Mouse (Mus musculus) myocyte (in vitro differentiated cells): ENCODE measurements around the gene Nptxr. TPM values are rescaled to one million over a fixed set of nuclear protein-coding genes. Genes with fewer than 3 reads are reported as not detected.
A peak's percentile ranks its signal among the peaks of the same experiment; 100 is the strongest.

Experiments used
- H3K27me3 ChIP-seq: one replicate; pipeline ENCODE4 v1.6.1; 2011; ENCODE audit not compliant: control insufficient read depth, insufficient read depth, insufficient read length
- H3K36me3 ChIP-seq: one replicate; pipeline ENCODE4 v1.6.1; 2011; ENCODE audit not compliant: control insufficient read depth, insufficient read depth
- H3K4me2 ChIP-seq: one replicate; pipeline ENCODE4 v1.6.1; 2011; ENCODE audit warnings: low read depth, control low read depth
- H3K4me3 ChIP-seq: one replicate; pipeline ENCODE4 v1.5.1; 2011; ENCODE audit warnings: mild to moderate bottlenecking, control low read depth, moderate library complexity
- H3K79me2 ChIP-seq: one replicate; pipeline ENCODE4 v1.6.1; 2011; ENCODE audit not compliant: control insufficient read depth, insufficient read depth
- H3ac ChIP-seq: one replicate; pipeline ENCODE4 v1.6.1; 2011; ENCODE audit not compliant: control insufficient read depth, insufficient read length
- CEBPB ChIP-seq: IDR thresholded peaks from 2 replicates; pipeline ENCODE4 v1.6.1; 2011; ENCODE audit warnings: mild to moderate bottlenecking, moderate library complexity; ENCODE audit not compliant: poor library complexity, insufficient read depth, severe bottlenecking
- E2F4 ChIP-seq: IDR thresholded peaks from one replicate; pipeline ENCODE4 v1.6.1; 2011; ENCODE audit warnings: mild to moderate bottlenecking, control low read depth, moderate library complexity; ENCODE audit not compliant: insufficient read depth
- MAX ChIP-seq: IDR thresholded peaks from one replicate; pipeline ENCODE4 v1.6.1; 2011; ENCODE audit warnings: low read depth, mild to moderate bottlenecking, control low read depth
- MYOD1 ChIP-seq, 3 experiments: IDR thresholded peaks; one replicate each; pipeline ENCODE4 v1.6.1; 2011; ENCODE audit warnings: control low read depth in 2 of 3, low read depth in 2 of 3, mild to moderate bottlenecking in 2 of 3, moderate library complexity in 1 of 3; ENCODE audit not compliant: insufficient read length in 2 of 3, control insufficient read depth in 1 of 3
- MYOG ChIP-seq, 3 experiments: IDR thresholded peaks; one replicate each; pipeline ENCODE4 v1.6.1; 2011; ENCODE audit warnings: control low read depth in 2 of 3, low read depth in 2 of 3, mild to moderate bottlenecking in 2 of 3; ENCODE audit not compliant: insufficient read length in 2 of 3, control insufficient read depth in 1 of 3, insufficient read depth in 1 of 3
- POLR2A ChIP-seq: IDR thresholded peaks from one replicate; pipeline ENCODE4 v1.6.1; 2011; ENCODE audit warnings: low read depth, mild to moderate bottlenecking, control low read depth, moderate library complexity; ENCODE audit not compliant: insufficient read length
- POLR2AphosphoS2 ChIP-seq: IDR thresholded peaks from one replicate; pipeline ENCODE4 v1.6.1; 2011; ENCODE audit warnings: low read depth, control low read depth; ENCODE audit not compliant: insufficient read length
- REST ChIP-seq: IDR thresholded peaks from one replicate; pipeline ENCODE4 v1.6.1; 2011; ENCODE audit warnings: mild to moderate bottlenecking, control low read depth, moderate library complexity; ENCODE audit not compliant: insufficient read depth, insufficient read length
- SRF ChIP-seq: IDR thresholded peaks from one replicate; pipeline ENCODE4 v1.6.1; 2011; ENCODE audit warnings: low read depth; ENCODE audit not compliant: control insufficient read depth, insufficient read length
- TCF12 ChIP-seq: IDR thresholded peaks from one replicate; pipeline ENCODE4 v1.6.1; 2011; ENCODE audit warnings: mild to moderate bottlenecking, control low read depth; ENCODE audit not compliant: poor library complexity, insufficient read depth, severe bottlenecking
- TCF3 ChIP-seq: IDR thresholded peaks from one replicate; pipeline ENCODE4 v1.6.1; 2011; ENCODE audit warnings: low read depth, control low read depth; ENCODE audit not compliant: insufficient read length
- USF1 ChIP-seq: IDR thresholded peaks from one replicate; pipeline ENCODE4 v1.6.1; 2011; ENCODE audit warnings: low read depth, mild to moderate bottlenecking, control low read depth, moderate library complexity
- polyA plus RNA-seq: library from polyadenylated mRNA; unstranded; fragments of >200 nt; fragmentation: generic; extraction: Trizol; gene quantifications from one replicate; pipeline ENCODE4 v1.2.1, GENCODE M21; 2012; ENCODE audit warnings: missing spikeins

Gene Nptxr
- polyA plus RNA-seq, 1 experiment = 14.3 TPM

DNA sequence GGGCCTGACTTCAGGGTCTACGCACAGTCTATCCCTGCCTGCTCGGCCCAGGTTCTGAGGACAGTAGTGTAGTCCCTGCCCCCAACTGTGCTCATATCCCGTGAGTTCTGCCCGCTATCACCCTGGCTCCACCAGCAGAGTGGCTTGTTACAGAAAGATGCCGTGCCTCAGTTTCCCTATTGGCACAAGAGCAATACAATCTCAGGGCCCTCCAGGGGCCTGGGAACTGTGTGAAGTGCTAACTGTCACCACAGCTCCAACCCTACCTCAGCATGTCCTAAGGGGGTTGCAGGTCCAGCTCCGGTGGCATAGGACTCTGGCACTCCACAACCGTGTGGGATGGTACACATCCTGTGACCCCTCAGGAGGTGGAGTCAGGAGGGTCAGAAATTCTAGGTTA lies 7.5 kb downstream of the Nptxr start:
- TF ChIP-seq CEBPB (no peak), USF1 (no peak), MYOG (IDR thresholded peaks at IDR 0.05; ENCODE audit: control insufficient read depth in 1 of 3, insufficient read depth in 1 of 3, insufficient read length in 2 of 3, low read depth in 2 of 3) (no peak), MYOD1 (IDR thresholded peaks at IDR 0.05; ENCODE audit: control insufficient read depth in 1 of 3, insufficient read length in 2 of 3, low read depth in 2 of 3) (no peak), E2F4 (no peak), POLR2A (no peak), POLR2AphosphoS2 (no peak), MAX (no peak), TCF3 (no peak), SRF (no peak), REST (no peak), TCF12 (no peak)
- Histone ChIP-seq H3K79me2 (no peaks in the 10 kb centered on the region), H3ac (no peak overlapping the region), H3K4me3 (no peak overlapping the region), H3K27me3 (no peaks in the 10 kb centered on the region), H3K4me2 (no peak overlapping the region), H3K36me3 (no peaks in the 10 kb centered on the region)

DNA sequence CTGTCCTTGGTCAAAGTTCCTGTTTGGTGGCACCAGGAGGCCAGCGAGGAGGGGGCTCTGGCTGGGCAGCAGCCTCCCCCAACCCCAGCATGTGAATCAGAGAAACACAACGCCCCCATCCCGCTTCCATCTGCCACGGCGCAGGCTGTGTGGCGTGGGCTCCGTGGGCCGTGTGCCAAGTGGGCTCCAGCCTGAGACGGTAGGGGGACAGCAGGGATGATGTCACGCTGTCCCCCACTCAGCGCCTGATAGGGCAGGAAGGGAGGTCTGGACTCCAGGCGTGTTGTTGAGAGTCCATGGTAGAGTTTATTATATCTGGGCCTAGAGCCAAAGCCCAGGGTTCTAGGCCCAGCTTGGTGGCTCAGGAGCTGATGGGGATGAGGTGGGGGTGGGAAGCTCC lies 8.3 kb downstream of the Nptxr start:
- no peaks in the 10 kb centered on the region for H3K36me3 ChIP-seq
- H3K4me2 ChIP-seq = no peak overlapping the region
- TF ChIP-seq MYOD1 (IDR thresholded peaks at IDR 0.05; ENCODE audit: control insufficient read depth in 1 of 3, insufficient read length in 2 of 3, low read depth in 2 of 3) (no peak), TCF3 (no peak)
- no peaks in the 10 kb centered on the region for H3K79me2 ChIP-seq
- H3ac ChIP-seq = no peak overlapping the region
- no peak overlapping the region for H3K4me3 ChIP-seq
- no peaks in the 10 kb centered on the region for H3K27me3 ChIP-seq

DNA sequence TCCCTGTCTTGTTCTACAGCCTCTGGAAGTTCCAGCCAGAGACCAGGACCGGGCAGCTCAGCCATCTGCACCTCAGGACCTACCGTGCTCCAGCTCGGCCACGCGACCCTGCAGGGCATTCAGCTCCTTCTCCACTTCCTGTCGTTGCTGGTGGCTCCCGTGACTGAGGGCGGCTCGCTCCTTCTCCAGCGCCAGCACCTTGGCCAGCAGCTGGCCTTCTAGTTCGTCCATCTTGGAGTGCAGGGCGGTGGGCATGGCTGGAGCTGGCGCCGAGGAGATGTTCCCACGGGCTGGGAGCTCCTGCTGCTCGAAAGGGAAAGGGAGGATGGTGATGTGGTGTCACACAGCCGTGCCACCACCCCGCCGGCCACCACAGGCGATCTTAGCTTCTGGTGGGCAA lies 10.4 kb downstream of the Nptxr start:
- TF ChIP-seq E2F4 = no peak
- no peak for TF ChIP-seq TCF12
- TF ChIP-seq MYOG (IDR thresholded peaks at IDR 0.05; ENCODE audit: control insufficient read depth in 1 of 3, insufficient read depth in 1 of 3, insufficient read length in 2 of 3, low read depth in 2 of 3) = no peak
- no peak for TF ChIP-seq MYOD1 (IDR thresholded peaks at IDR 0.05; ENCODE audit: control insufficient read depth in 1 of 3, insufficient read length in 2 of 3, low read depth in 2 of 3)
- TF ChIP-seq REST = peak; percentile 72
- no peak for TF ChIP-seq POLR2A
- H3ac ChIP-seq = no peak overlapping the region
- no peaks in the 10 kb centered on the region for H3K27me3 ChIP-seq
- H3K4me2 ChIP-seq = no peak overlapping the region
- H3K36me3 ChIP-seq = no peaks in the 10 kb centered on the region
- H3K79me2 ChIP-seq = no peaks in the 10 kb centered on the region
- no peak overlapping the region for H3K4me3 ChIP-seq

DNA sequence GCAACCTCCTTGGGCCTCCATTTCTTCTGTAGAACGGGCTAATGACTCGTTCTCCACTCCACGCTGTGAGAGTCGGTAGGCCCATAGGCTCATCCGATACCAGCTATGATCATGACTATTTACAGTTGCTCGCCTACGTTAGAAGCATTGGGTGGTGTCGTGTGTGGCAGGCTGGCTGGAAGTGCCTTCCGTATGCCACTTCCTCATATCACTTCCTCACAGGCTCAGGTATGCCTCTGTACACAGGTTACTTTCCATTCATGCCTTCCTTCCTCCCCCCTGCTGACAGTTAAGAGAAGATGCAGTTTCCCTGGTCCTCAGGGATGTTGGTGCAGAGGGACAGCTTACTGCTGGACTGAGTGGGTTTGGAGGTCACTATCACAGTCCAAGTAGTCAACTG lies 11.5 kb downstream of the Nptxr start:
- Histone ChIP-seq H3ac (no peak overlapping the region), H3K4me3 (no peak overlapping the region), H3K27me3 (no peaks in the 10 kb centered on the region), H3K79me2 (no peaks in the 10 kb centered on the region), H3K36me3 (no peaks in the 10 kb centered on the region), H3K4me2 (no peak overlapping the region)
- TF ChIP-seq CEBPB (no peak), MYOG (IDR thresholded peaks at IDR 0.05; ENCODE audit: control insufficient read depth in 1 of 3, insufficient read depth in 1 of 3, insufficient read length in 2 of 3, low read depth in 2 of 3) (no peak), TCF3 (no peak), SRF (no peak), REST (no peak), MYOD1 (IDR thresholded peaks at IDR 0.05; ENCODE audit: control insufficient read depth in 1 of 3, insufficient read length in 2 of 3, low read depth in 2 of 3) (no peak), POLR2A (no peak), MAX (no peak)

DNA sequence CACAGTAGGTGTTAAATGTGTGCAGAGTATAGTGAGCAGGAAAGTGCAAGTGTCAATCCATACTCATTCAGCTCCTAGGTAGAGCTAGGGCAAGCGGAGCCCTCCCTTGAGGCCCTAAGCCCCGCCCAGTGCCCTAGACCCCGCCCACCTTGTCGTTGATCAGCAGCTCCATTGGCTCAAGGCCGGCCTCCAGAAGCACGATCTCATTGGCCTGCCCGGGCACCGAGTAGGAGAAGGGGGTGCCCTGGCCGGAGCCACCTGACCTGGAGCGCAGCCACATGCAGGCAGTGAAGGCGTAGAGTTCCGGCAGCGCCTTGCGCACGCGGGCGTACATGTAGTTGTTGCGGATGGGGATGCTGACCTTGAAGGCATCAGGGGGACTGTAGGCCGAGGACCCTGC lies 12.1 kb downstream of the Nptxr start:
- peak; percentile 2 for TF ChIP-seq REST
- no peak for TF ChIP-seq E2F4
- no peak for TF ChIP-seq POLR2A
- no peak for TF ChIP-seq SRF
- TF ChIP-seq MAX = no peak
- TF ChIP-seq TCF3 = no peak
- no peak for TF ChIP-seq CEBPB
- no peak for TF ChIP-seq MYOD1 (IDR thresholded peaks at IDR 0.05; ENCODE audit: control insufficient read depth in 1 of 3, insufficient read length in 2 of 3, low read depth in 2 of 3)
- Histone ChIP-seq H3K4me3 (no peak overlapping the region), H3K79me2 (no peaks in the 10 kb centered on the region), H3ac (no peak overlapping the region), H3K36me3 (no peaks in the 10 kb centered on the region), H3K27me3 (no peaks in the 10 kb centered on the region), H3K4me2 (no peak overlapping the region)

DNA sequence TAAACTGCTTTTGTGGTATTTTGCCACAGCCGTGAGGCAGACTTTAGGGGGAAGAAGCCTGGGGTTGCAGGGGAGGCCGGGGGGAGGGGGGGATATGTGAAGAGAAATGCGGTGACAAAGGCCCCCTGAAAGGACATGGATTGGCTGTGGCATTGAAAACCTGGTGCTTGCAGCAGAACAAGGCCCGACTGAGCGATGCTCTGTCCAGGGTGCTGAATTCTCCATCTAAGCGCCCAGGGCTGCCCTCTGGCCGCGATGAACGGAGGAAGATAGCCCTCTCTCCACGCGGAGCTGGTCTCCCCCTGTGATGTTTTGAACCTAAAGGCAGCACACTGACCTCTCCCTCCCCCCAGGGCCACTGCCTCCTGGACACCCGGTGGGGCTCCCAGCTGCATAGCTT lies 13.1 kb downstream of the Nptxr start:
- Histone ChIP-seq H3ac (no peak overlapping the region), H3K36me3 (no peaks in the 10 kb centered on the region), H3K4me3 (no peak overlapping the region), H3K27me3 (no peaks in the 10 kb centered on the region), H3K4me2 (no peak overlapping the region), H3K79me2 (no peaks in the 10 kb centered on the region)
- TF ChIP-seq USF1 (no peak), POLR2A (no peak), SRF (no peak), REST (peak; percentile 99)
